Mouse (Mus musculus) MEL (cell line): ENCODE results near the gene Erc2. TPM values are rescaled to one million over a fixed set of nuclear protein-coding genes. Genes with fewer than 3 reads are reported as not detected.

Experiments used
- DNase-seq: peaks from one replicate; pipeline ENCODE4 v3.0.0; 2011; ENCODE audit warnings: low read depth, low spot score
- H3K27ac ChIP-seq: 2 replicates; pipeline ENCODE4 v1.5.1; 2012; ENCODE audit warnings: low read depth, mild to moderate bottlenecking, control low read depth, low read length, moderate library complexity; ENCODE audit not compliant: control insufficient read depth
- H3K27me3 ChIP-seq, 2 experiments: fragments of 150-350 bp in 1 of 2; sonication (generic) in 1 of 2; 2 replicates each; pipeline ENCODE4 v1.6.1; 2012; ENCODE audit warnings: low read length in 2 of 2, mild to moderate bottlenecking in 2 of 2, improper control_type of control experiment in 1 of 2, moderate library complexity in 1 of 2; ENCODE audit not compliant: insufficient read depth in 2 of 2, control insufficient read depth in 1 of 2
- H3K36me3 ChIP-seq, 2 experiments: 2 replicates each; pipeline ENCODE4 v1.6.1; 2012 to 2014; ENCODE audit warnings: low read length in 2 of 2, improper control_type of control experiment in 1 of 2, inconsistent platforms in 1 of 2, mild to moderate bottlenecking in 1 of 2; ENCODE audit not compliant: insufficient read depth in 2 of 2, control insufficient read depth in 1 of 2
- H3K4me1 ChIP-seq, 2 experiments: fragments of 150-350 bp in 1 of 2; sonication (generic) in 1 of 2; 2 replicates each; pipeline ENCODE4 v1.6.1; 2012; ENCODE audit warnings: low read length in 2 of 2, improper control_type of control experiment in 1 of 2, mild to moderate bottlenecking in 1 of 2; ENCODE audit not compliant: insufficient read depth in 2 of 2, control insufficient read depth in 1 of 2
- H3K4me3 ChIP-seq, 2 experiments: fragments of 150-350 bp in 1 of 2; sonication (generic) in 1 of 2; 2 replicates each; pipeline ENCODE4 v1.5.1; 2012; ENCODE audit warnings: low read depth in 2 of 2, low read length in 2 of 2, mild to moderate bottlenecking in 2 of 2, moderate library complexity in 2 of 2, control low read depth in 1 of 2, improper control_type of control experiment in 1 of 2; ENCODE audit not compliant: control insufficient read depth in 1 of 2, insufficient read depth in 1 of 2
- H3K79me2 ChIP-seq: 2 replicates; pipeline ENCODE4 v1.6.1; 2012; ENCODE audit warnings: mild to moderate bottlenecking, low read length, moderate library complexity; ENCODE audit not compliant: control insufficient read depth, poor library complexity, insufficient read depth
- H3K9ac ChIP-seq: 2 replicates; pipeline ENCODE4 v1.6.1; 2012; ENCODE audit warnings: low read depth, mild to moderate bottlenecking, control low read depth, low read length, moderate library complexity; ENCODE audit not compliant: control insufficient read depth, poor library complexity, severe bottlenecking
- H3K9me3 ChIP-seq: fragments of 150-350 bp; sonication (generic); replicated peaks from 2 replicates; pipeline ENCODE4 v1.6.1; 2012; ENCODE audit warnings: mild to moderate bottlenecking, low read length, improper control_type of control experiment, moderate library complexity; ENCODE audit not compliant: insufficient read depth
- CTCF ChIP-seq, 3 experiments: IDR thresholded peaks in 2 of 3; conservative IDR thresholded peaks in 1 of 3; 2 replicates each; pipeline ENCODE4 v1.5.1; 2011 to 2012; ENCODE audit warnings: low read length in 3 of 3, low read depth in 2 of 3, mild to moderate bottlenecking in 2 of 3, improper control_type of control experiment in 1 of 3, inconsistent platforms in 1 of 3, mixed read lengths in 1 of 3, moderate library complexity in 1 of 3; ENCODE audit not compliant: control insufficient read depth in 1 of 3, insufficient read depth in 1 of 3, poor library complexity in 1 of 3, severe bottlenecking in 1 of 3
- E2F4 ChIP-seq: IDR thresholded peaks from 2 replicates; pipeline ENCODE4 v1.6.1; 2011; ENCODE audit warnings: low read depth, low read length, improper control_type of control experiment, borderline replicate concordance
- ETS1 ChIP-seq: IDR thresholded peaks from 2 replicates; pipeline ENCODE4 v1.6.1; 2012; ENCODE audit warnings: low read depth, mild to moderate bottlenecking, inconsistent platforms, low read length, improper control_type of control experiment, moderate library complexity
- GABPA ChIP-seq: IDR thresholded peaks from 2 replicates; pipeline ENCODE4 v1.6.1; 2012; ENCODE audit warnings: low read depth, mild to moderate bottlenecking, inconsistent platforms, low read length, improper control_type of control experiment, moderate library complexity
- GATA1 ChIP-seq: IDR thresholded peaks from 2 replicates; pipeline ENCODE4 v1.6.1; 2011; ENCODE audit warnings: low read depth, low read length, improper control_type of control experiment
- JUND ChIP-seq: IDR thresholded peaks from 2 replicates; pipeline ENCODE4 v1.6.1; 2011; ENCODE audit warnings: low read depth, mild to moderate bottlenecking, improper control_type of control experiment, low read length
- MXI1 ChIP-seq: IDR thresholded peaks from 2 replicates; pipeline ENCODE4 v1.6.1; 2011; ENCODE audit warnings: mild to moderate bottlenecking, low read depth, low read length, improper control_type of control experiment
- MYB ChIP-seq: IDR thresholded peaks from 2 replicates; pipeline ENCODE4 v1.6.1; 2011; ENCODE audit warnings: mild to moderate bottlenecking, low read depth, low read length, improper control_type of control experiment
- NRF1 ChIP-seq: IDR thresholded peaks from 2 replicates; pipeline ENCODE4 v1.6.1; 2014; ENCODE audit warnings: low read depth, mild to moderate bottlenecking, inconsistent platforms, low read length, improper control_type of control experiment, moderate library complexity; ENCODE audit not compliant: poor library complexity, insufficient read depth, severe bottlenecking
- POLR2AphosphoS5 ChIP-seq: IDR thresholded peaks from 2 replicates; pipeline ENCODE4 v1.6.1; 2012; ENCODE audit warnings: low read depth, borderline replicate concordance, mild to moderate bottlenecking, inconsistent platforms, low read length, moderate library complexity, mixed read lengths
- RAD21 ChIP-seq: IDR thresholded peaks from 2 replicates; pipeline ENCODE4 v1.6.1; 2011; ENCODE audit warnings: mild to moderate bottlenecking, low read depth, low read length, improper control_type of control experiment
- RCOR1 ChIP-seq: IDR thresholded peaks from 2 replicates; pipeline ENCODE4 v1.6.1; 2012; ENCODE audit warnings: low read depth, mild to moderate bottlenecking, inconsistent platforms, low read length, improper control_type of control experiment
- SIN3A ChIP-seq: IDR thresholded peaks from 2 replicates; pipeline ENCODE4 v1.6.1; 2012; ENCODE audit warnings: low read length, improper control_type of control experiment, inconsistent platforms
- SMC3 ChIP-seq: IDR thresholded peaks from 2 replicates; pipeline ENCODE4 v1.6.1; 2011; ENCODE audit warnings: low read depth, low read length, improper control_type of control experiment
- TAL1 ChIP-seq: IDR thresholded peaks from 2 replicates; pipeline ENCODE4 v1.6.1; 2012; ENCODE audit warnings: mild to moderate bottlenecking, inconsistent platforms, low read length, moderate library complexity, mixed read lengths
- UBTF ChIP-seq: IDR thresholded peaks from 2 replicates; pipeline ENCODE4 v1.6.1; 2012; ENCODE audit warnings: low read depth, mild to moderate bottlenecking, inconsistent platforms, low read length, improper control_type of control experiment, moderate library complexity, borderline replicate concordance; ENCODE audit not compliant: insufficient read depth
- USF2 ChIP-seq, 2 experiments: IDR thresholded peaks; 2 replicates each; pipeline ENCODE4 v1.6.1; 2011 to 2012; ENCODE audit warnings: improper control_type of control experiment in 2 of 2, low read length in 2 of 2, borderline replicate concordance in 1 of 2, inconsistent platforms in 1 of 2, low read depth in 1 of 2, mild to moderate bottlenecking in 1 of 2; ENCODE audit not compliant: insufficient read depth in 1 of 2
- ZC3H11A ChIP-seq: IDR thresholded peaks from 2 replicates; pipeline ENCODE4 v1.6.1; 2012; ENCODE audit warnings: low read depth, mild to moderate bottlenecking, inconsistent platforms, low read length, improper control_type of control experiment
- ZKSCAN1 ChIP-seq: IDR thresholded peaks from 2 replicates; pipeline ENCODE4 v1.6.1; 2012; ENCODE audit warnings: low read depth, mild to moderate bottlenecking, inconsistent platforms, low read length, improper control_type of control experiment, moderate library complexity
- polyA plus RNA-seq, 2 experiments: library from polyadenylated mRNA; stranded (reverse) in 1 of 2; unstranded in 1 of 2; fragments of >175 nt in 1 of 2; fragments of >200 nt in 1 of 2; gene quantifications; 2 replicates each; pipeline versions ENCODE4 v1.2.1 to v1.2.4; 2012; ENCODE audit warnings: low replicate concordance in 2 of 2, low read depth in 1 of 2; ENCODE audit not compliant: insufficient read length in 2 of 2, insufficient read depth in 1 of 2, missing spikeins in 1 of 2
- total RNA-seq: library from RNA; depleted of rRNA; stranded (reverse); fragments of 300-350 nt; gene quantifications from 2 replicates; pipeline ENCODE4 v1.2.3, GENCODE M21; 2012

Gene Erc2
- total and polyA plus RNA-seq, 3 experiments, result not detected

DNA sequence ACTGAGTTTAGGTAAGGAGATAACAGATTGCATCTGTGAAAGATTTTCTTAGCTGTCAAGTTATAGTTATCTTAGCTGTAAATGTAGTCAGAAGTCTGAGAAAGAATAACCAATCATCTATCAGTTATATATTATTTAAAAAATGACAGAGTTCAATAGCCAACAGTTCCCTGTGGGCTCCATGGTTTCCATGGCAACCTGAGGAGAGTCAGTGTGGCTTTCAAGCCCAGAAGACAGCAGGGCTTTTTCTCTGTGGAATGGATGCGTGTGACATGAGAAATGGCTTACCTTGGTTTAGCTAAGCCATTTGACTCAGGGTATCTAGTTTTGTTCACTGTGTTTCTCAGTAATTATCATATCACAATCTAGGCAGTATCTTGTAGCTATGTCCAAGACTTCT lies 117.2 kb downstream of the Erc2 start:
- H3K27ac ChIP-seq, result no peak overlapping the region
- no peaks in the 10 kb centered on the region for H3K9me3 ChIP-seq
- 0 out of 4 replicates have a peak, but pooled peaks cover 0 to 3% of the 10 kb centered on the region in 2 experiments for H3K4me1 ChIP-seq
- H3K27me3 ChIP-seq, result no peaks in the 10 kb centered on the region; a peak in 1 of 4 replicates
- TF ChIP-seq GATA1, result no peak
- no peak for TF ChIP-seq NRF1
- TF ChIP-seq RCOR1, result no peak
- TF ChIP-seq TAL1, result no peak
- TF ChIP-seq MYB, result no peak
- no peak for TF ChIP-seq E2F4
- TF ChIP-seq UBTF, result no peak
- TF ChIP-seq ZKSCAN1, result no peak
- no peak for TF ChIP-seq POLR2AphosphoS5
- TF ChIP-seq JUND, result no peak
- TF ChIP-seq RAD21, result no peak
- no peak for TF ChIP-seq GABPA
- H3K9ac ChIP-seq, result no peak overlapping the region
- no peaks in the 10 kb centered on the region for H3K79me2 ChIP-seq
- no peak overlapping the region for H3K4me3 ChIP-seq
- no peak for DNase-seq
- no peaks in the 10 kb centered on the region for H3K36me3 ChIP-seq

DNA sequence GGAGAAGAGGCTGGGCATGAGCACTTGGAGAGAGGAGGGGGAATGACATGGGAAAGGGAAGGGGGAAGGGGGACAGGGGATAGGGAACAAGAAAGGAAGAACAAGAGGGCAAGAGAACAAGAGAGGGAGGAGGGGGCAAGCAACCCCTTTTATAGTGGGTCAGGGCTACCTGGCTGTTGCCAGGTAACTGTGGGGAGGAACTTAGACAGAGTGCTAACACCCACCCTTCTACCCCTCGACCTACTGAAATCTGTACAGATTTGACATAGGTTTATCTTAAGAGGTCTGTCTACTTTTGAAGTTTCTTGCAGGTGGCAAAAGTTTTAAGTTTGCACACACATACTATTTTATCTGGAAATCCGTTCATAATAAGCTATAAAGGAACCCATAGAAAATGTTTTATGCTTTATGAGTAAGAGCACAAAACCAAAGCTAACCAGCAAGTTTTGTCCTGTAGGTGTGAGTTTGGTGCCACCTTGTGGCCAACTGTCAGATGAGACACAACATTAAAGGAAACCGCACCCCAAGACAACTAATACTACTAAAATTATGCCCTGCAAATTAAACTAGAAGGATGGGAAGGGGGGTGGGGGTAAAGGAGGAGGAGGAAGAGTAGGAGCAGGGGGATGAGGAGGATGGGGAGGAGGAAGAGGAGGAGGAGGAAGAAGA lies 119.2 kb downstream of the Erc2 start:
- Histone ChIP-seq H3K27ac (no peak overlapping the region), H3K9ac (no peak overlapping the region), H3K4me3 (no peak overlapping the region), H3K9me3 (no peaks in the 10 kb centered on the region), H3K4me1 (0 out of 4 replicates have a peak, but pooled peaks cover 0 to 3% of the 10 kb centered on the region in 2 experiments), H3K79me2 (no peaks in the 10 kb centered on the region), H3K27me3 (no peaks in the 10 kb centered on the region; a peak in 1 of 4 replicates), H3K36me3 (no peaks in the 10 kb centered on the region)
- no peak for TF ChIP-seq USF2 (IDR thresholded peaks at IDR 0.05; ENCODE audit: borderline replicate concordance in 1 of 2, insufficient read depth in 1 of 2, low read depth in 1 of 2, low read length in 2 of 2)
- no peak for TF ChIP-seq POLR2AphosphoS5
- TF ChIP-seq MXI1, result no peak
- peak; percentile 62 to 86 (median 70) for TF ChIP-seq CTCF (IDR thresholded peaks at IDR 0.05 in 2 of 3, conservative IDR thresholded peaks at IDR 0.05 in 1 of 3; ENCODE audit: control insufficient read depth in 1 of 3, insufficient read depth in 1 of 3, low read depth in 2 of 3, low read length in 3 of 3, poor library complexity in 1 of 3, severe bottlenecking in 1 of 3)
- peak; percentile 76 for TF ChIP-seq ZC3H11A
- no peak for TF ChIP-seq SIN3A
- no peak for TF ChIP-seq ETS1
- TF ChIP-seq SMC3, result peak; percentile 84
- peak; percentile 94 for TF ChIP-seq RAD21
- DNase-seq, result peak; percentile 68
